Mouse (Mus musculus): Measurements from ENCODE around the gene Slc4a4.
"Not testable (repeated sequence)": the region's sequence is repeated elsewhere in the genome, so short reads cannot be mapped to it uniquely, and the experiment has no call there.

Gene Slc4a4

DNA sequence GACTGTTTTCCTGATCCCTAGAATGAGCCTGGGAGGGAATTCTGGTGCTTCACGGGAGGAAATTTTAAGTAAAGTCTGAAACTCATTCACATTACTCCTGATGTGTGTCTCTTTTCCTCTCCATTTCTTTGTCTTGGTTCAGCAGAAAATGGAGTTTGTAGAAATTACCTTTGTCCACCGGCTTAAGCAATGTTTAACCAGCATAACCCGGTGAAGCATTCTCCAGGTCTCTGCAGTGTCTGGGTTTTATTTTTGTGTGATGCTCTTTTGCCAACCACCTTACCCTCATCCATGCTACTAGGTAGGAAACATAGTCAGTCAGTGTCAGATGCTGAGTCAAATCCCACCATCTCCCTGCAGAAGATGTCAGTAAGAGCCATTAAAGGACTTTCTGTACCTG lies 183.4 kb downstream of the Slc4a4 start:
- in situ Hi-C loops (cut with MboI, MseI) = no loop called here

DNA sequence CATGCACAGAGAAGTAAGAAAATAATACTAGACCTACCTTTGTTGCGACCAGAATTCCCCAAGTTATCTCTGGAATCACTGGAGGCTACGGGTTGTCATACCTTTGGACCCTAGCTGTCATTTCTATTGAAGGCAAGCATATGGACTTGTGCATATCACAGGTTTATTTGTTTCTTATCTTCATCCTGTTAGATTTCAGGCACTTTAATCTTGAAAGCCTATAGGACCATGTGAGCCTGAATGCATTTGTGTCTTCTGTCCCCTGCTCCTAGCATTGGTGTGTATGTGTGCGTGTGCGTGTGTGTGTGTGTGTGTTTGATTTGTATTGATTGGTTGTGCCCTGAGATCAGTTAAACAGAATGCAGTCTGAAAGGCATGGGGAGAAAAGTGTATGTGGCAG lies 185.3 kb downstream of the Slc4a4 start:
- in situ Hi-C loops (cut with MboI, MseI) = no loop called here

- in situ Hi-C loops (cut with MboI, MseI) = no loop called here
Measured at GRCm38 (mm10) chr5:89077711-89078110, 191.1 kb downstream of the Slc4a4 start.

DNA sequence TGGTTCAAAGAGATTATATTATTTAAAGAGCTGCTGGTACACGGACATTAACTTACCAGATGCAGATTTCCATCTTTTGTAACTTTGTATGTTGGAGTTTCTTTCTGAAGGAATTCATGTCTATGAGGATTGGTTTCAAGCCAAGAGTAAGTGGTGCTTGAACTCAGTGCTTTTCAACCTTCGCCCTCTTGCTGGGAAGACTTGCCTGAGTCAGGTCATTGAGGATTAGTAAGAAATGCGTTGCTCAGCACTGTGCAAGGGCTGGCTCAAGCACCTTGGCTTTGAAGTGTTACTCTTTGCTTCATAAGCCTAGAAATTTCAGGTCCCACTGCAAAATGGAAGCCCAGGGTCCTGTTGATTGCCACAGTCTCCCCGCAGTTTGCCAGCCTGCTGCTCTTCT lies 196.9 kb downstream of the Slc4a4 start:
- in situ Hi-C loops (cut with MboI, MseI) = no loop called here

DNA sequence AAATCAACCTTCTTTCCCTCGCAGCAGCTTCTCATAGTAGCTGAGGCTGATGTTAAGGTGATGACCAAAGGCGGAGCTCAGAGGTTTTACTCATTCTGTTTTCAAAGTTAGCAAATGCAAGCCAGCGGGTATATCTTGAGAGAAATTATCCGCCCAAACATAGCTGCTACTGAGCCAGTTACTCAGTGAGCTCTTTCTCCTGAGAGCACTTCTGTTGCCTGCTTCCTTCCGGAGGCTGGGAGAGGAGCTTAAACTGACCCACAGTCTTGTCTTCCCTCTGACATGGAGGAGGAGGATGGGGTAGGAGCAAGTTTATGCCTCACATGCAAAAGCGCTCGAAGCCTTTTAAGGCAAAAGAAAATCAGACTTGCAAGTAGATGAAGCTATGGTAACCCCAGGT lies 201.3 kb downstream of the Slc4a4 start:
- in situ Hi-C loops (cut with MboI, MseI) = no loop called here

DNA sequence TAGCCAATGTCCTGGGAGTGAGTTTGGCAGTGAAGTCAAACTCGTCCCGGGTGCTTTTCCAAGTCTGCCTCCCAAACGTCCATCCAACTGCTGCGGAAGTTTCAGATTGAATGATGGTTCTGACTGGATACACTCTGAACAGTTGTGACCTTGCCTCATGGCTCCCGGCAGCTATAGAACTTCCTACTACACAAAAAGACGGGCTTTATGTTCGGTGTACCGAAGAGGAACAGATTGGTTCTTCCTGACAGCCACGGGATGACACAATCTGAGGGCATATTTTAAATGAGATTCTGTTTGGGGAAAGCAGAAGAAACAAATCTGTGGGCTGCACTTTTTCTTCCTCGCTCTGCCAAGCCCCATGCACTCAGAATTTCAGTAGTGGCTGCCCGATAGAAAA lies 201.8 kb downstream of the Slc4a4 start:
- in situ Hi-C loops (cut with MboI, MseI) = no loop called here

DNA sequence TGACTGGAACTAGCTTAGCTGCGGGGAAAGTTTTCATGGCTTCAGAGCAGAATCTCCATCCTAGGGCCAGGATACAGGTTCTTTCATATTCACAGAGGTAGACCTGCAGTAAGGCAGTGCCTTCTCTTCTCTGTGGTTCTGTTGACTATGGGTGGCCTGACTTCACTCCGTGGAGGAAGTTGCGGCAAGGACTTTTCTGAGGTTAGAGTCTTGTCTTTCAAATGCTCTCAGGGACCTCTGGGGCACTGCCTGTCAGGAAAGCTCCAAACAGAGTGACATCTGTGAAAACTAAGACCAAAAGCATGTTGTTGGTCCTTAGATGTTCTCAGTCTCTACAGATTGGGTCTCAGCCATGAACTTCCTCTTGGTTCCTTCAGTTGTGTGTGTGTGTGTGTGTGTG lies 203.5 kb downstream of the Slc4a4 start:
- in situ Hi-C loops (cut with MboI, MseI) = no loop called here

GRCm38 (mm10) chr5:89096371-89096770 lies 209.8 kb downstream of the Slc4a4 start:
- in situ Hi-C loops (cut with MboI, MseI) = no loop called here

- in situ Hi-C loops (cut with MboI, MseI) = no loop called here
Measured at GRCm38 (mm10) chr5:89097291-89097690, 210.7 kb downstream of the Slc4a4 start.

GRCm38 (mm10) chr5:89098121-89098520 lies 211.5 kb downstream of the Slc4a4 start:
- in situ Hi-C loops (cut with MboI, MseI) = no loop called here

GRCm38 (mm10) chr5:89099886-89100285 lies 213.3 kb downstream of the Slc4a4 start:
- in situ Hi-C loops (cut with MboI, MseI) = no loop called here

DNA sequence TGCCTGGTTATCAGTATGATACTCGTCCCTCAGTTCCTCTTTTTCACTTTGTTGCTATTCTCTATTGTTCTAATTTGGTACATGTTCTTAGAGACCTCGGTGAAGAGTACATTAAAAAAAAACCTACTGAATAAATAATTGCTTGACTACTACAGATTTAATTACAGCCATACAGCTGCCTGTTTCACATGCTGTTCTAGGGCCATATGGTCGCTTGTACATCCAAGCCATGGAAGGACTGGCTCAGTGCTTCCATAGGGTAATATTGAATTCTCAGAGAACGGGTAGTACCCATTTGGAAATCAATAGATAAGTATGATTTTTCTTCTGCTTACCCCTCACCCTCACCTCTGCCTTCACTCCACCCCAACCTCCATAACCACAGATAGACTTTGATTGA lies 215.9 kb downstream of the Slc4a4 start:
- in situ Hi-C loops (cut with MboI, MseI) = no loop called here

DNA sequence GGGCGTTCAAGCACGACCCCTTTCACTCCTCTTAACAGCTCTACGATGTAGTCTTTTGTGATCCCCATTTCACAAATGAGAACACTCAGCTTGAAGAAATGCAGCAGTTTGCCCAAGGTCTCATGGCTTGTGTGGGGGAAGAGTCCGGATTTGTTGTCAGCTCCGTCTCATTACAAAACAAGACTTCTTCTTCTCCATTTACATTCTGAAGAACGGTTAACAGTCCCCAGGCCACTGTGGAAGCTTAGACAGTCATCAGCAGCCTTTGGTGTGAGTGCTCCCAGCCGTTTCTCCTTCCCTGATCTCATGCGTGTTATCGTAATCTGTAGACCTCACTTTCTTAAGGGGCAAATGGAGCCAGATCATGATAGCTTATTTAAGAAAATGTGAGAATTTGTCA lies 218.7 kb downstream of the Slc4a4 start:
- in situ Hi-C loops (cut with MboI, MseI) = no loop called here

DNA sequence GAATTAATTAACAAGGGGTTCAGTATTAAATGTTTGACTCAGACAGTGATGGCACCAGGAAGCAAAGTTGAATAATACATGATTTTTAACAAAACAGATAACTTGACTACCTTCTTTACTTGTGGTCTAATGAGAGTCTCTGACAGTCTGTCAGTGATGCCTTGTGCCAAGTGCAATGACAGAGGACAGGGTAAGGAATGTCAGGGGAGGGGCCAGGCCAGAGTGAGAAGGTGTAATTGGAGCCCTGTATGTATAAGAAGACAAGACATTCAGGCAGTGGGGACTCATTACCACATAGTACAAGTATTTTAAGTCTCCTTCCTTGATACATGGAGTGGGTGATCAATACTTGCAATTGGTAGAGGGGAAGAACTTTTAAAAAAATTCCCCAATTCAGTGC lies 219.6 kb downstream of the Slc4a4 start:
- in situ Hi-C loops (cut with MboI, MseI) = no loop called here

DNA sequence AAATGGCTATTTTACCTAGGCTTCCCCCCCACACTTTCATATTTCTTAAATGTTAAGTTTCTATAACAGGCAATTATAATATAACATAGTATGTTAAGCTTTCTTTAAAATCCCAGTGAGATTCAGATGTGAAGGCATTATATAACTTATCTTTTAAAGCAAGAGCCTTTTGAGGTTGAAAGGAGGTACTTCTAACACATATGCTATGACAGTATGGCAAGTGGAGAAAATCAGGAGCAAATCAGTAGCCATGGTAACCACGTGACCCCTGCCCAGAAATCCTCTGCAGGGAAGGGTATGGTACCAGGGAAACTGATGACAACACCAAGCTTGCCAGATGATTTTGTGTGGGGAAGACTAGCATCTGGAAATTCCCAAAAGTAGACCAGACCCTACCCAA lies 222.2 kb downstream of the Slc4a4 start:
- in situ Hi-C loops (cut with MboI, MseI) = no loop called here

DNA sequence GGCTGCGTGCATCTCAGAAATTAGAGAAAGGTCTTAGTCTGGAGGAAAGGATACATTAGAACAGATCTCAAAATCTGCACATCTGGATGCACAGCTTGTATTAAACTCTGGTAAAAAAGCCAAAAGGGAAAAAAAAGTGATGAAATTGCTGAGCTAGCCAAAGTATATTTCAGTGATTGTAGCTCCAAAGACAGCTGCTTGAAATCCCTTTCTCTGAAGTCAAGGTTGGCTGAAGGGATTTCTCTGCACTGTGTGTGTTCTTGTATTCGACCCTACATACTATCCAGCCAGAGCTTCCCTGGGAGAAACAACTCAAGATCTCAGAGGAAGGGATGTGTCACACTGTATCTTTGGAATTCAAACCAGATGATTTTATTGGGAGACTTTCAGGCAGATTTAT lies 223.2 kb downstream of the Slc4a4 start:
- in situ Hi-C loops (cut with MboI, MseI) = no loop called here

GRCm38 (mm10) chr5:89111987-89112386 lies 225.4 kb downstream of the Slc4a4 start:
- in situ Hi-C loops (cut with MboI, MseI) = not testable (repeated sequence)

DNA sequence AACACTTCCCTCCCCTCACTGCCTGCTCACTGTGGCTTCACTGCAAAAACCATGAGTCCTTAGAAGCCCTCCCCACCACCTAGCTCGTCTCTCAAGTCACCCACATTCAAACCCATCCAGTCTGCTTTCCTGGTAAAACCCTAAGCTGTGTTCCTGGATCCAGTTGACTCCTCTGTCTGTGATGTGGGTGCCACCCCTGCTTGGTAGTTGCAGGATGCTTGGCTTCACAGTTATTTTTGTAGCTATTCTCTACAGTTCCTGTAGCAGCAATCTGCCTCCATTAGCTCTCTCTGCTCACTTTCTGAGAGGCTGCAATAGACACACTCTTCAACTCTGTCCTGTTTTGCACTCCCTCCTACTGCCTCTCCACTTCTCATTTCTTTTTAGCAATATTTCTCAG lies 234.3 kb downstream of the Slc4a4 start:
- in situ Hi-C loops (cut with MboI, MseI) = no loop called here

DNA sequence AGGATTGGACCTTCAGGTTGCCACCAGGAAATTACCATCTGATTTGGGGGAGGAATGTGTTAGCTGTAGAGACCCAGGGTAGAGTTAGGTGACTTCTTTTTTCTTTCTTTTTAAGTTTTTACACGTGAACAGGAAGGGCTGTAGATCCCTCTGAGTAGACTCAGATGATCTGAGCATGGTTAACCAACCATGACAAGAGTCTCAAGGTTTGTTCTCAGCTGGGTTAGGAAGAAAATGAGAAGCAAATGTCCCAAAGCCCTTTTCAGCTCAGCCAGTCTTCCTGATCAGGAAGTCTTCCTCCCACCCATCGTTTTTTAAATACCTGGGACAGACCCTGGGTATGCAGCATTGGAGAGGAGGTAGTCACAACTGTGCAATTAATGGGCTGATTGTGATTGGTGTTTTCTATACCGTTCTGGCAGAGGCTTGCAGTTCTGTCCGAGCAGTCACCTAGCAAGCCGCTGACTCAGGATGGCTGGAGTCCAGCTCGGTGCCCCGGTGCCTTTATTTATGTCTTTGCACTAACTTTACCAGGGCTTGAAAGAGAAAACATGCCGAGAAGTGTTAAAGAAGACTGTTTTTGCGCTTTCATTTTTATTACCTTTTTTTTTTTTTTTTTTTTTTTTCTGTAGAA lies 236.8 kb downstream of the Slc4a4 start:
- in situ Hi-C loops (cut with MboI, MseI) = no loop called here

DNA sequence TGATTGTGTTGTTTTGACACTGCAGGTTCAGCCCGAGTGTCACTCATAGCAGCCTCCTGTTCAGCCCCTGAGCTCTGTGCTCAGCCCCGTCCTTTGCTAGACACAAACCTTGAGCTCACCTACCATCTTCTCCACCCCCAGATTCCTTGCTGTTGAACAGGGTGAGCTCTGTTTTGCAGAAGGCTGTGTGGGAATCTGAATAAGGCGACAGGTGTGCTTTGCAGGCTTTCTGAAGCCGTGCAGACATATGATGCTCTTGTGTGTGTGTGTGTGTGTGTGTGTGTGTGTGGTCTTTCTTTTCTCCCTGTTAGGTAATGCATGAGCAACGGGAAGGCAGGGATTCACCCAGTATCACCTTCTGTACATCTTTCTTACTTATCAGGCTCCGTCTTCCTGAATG lies 241.6 kb downstream of the Slc4a4 start:
- in situ Hi-C loops (cut with MboI, MseI) = no loop called here

- in situ Hi-C loops (cut with MboI, MseI) = no loop called here
Measured at GRCm38 (mm10) chr5:89135776-89136175, 249.2 kb downstream of the Slc4a4 start.

- in situ Hi-C loops (cut with MboI, MseI) = no loop called here
Measured at GRCm38 (mm10) chr5:89140070-89140469, 253.5 kb downstream of the Slc4a4 start.

GRCm38 (mm10) chr5:89141761-89142160 lies 255.1 kb downstream of the Slc4a4 start:
- in situ Hi-C loops (cut with MboI, MseI) = no loop called here

DNA sequence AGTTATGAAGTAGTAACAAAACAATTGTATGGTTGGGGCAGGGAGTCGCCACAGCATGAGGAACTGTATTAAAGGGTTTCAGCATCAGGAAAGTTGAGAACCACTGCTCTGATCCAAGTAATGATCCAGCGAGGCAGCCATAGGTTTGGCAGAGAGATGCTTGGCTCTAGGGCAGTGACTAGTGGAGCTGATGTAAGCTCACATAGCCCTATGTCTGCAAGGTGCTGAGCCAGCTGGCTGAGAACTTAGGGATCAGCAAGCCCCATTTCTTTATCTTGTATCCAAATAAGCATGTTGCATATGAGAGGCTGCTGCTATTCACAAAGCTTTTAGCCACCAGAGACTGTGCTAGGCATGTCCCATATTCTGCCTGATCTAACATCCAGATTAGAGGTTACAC lies 259.7 kb downstream of the Slc4a4 start:
- in situ Hi-C loops (cut with MboI, MseI) = no loop called here
